Mouse (Mus musculus): Measurements from ENCODE around the gene Duxbl3. TPM values are rescaled to one million over a fixed set of nuclear protein-coding genes. Genes with fewer than 3 reads are reported as not detected.

Duxbl3 gene
- 2.7 TPM in 2 replicates for polyA plus RNA-seq (2015; fragmentation: Nextera tagmentation; extraction: Ambion mirVana)

GRCm38 (mm10) chr14:26257756-26258617, at the start of gene Duxbl3:
Duxbl3 (plus strand) TSS chr14:26257962.

Other genes with a start within 250 kb of the Duxbl3 start
- gene Gm9780, start 215.3 kb upstream of the Duxbl3 start, polyA plus RNA-seq (2015; fragmentation: Nextera tagmentation; extraction: Ambion mirVana) = 20.3 and 21.9 TPM in 2 replicates
- gene Tmem254c, start 190.6 kb upstream of the Duxbl3 start, polyA plus RNA-seq (2015; fragmentation: Nextera tagmentation; extraction: Ambion mirVana) = 50.8 and 54.5 TPM in 2 replicates
- gene Cphx2, start 176.4 kb upstream of the Duxbl3 start, polyA plus RNA-seq (2015; fragmentation: Nextera tagmentation; extraction: Ambion mirVana) = not detected in 2 replicates
- gene Cphx3, start 175.7 kb upstream of the Duxbl3 start, polyA plus RNA-seq (2015; fragmentation: Nextera tagmentation; extraction: Ambion mirVana) = not detected in 2 replicates
- gene Duxbl2, start 139.6 kb upstream of the Duxbl3 start, polyA plus RNA-seq (2015; fragmentation: Nextera tagmentation; extraction: Ambion mirVana) = not detected in 2 replicates
- 12.7 and 28.5 TPM in 2 replicates for gene Plac9b, start 75.5 kb upstream of the Duxbl3 start, polyA plus RNA-seq (2015; fragmentation: Nextera tagmentation; extraction: Ambion mirVana)
- gene Tmem254b, start 50.9 kb upstream of the Duxbl3 start, polyA plus RNA-seq (2015; fragmentation: Nextera tagmentation; extraction: Ambion mirVana) = 24.6 and 32.0 TPM in 2 replicates

Measured in neural tube, postnatal 0 days (tissue).